Mouse (Mus musculus) cerebellum, adult 11 months (tissue): ENCODE measurements around the gene 1700001O22Rik.

ENCODE experiments used
- DNase-seq: peaks from one replicate; pipeline ENCODE4 v3.0.0; 2022

The 1700001O22Rik gene

GRCm38 (mm10) chr2:30810573-30810972, 7.1 kb upstream of the 1700001O22Rik start:
- no peak for DNase-seq

- no peak for DNase-seq
These were observed 6.0 kb upstream of the 1700001O22Rik start for GRCm38 (mm10) chr2:30809503-30809902.

GRCm38 (mm10) chr2:30808296-30808655, 4.8 kb upstream of the 1700001O22Rik start:
- no peak for DNase-seq

- DNase-seq = peak; percentile 95
These were observed 4.3 kb upstream of the 1700001O22Rik start, which contains the start of gene Ntmt1 for GRCm38 (mm10) chr2:30807648-30808295. TSS of gene Ntmt1 (plus strand) at chr2:30807826.

GRCm38 (mm10) chr2:30807147-30807647, 3.7 kb upstream of the 1700001O22Rik start:
- DNase-seq = no peak

- no peak for DNase-seq
These were observed 2.5 kb upstream of the 1700001O22Rik start for GRCm38 (mm10) chr2:30805983-30806382.

GRCm38 (mm10) chr2:30801067-30801852, 2.2 kb downstream of the 1700001O22Rik start:
- DNase-seq = no peak

- no peak for DNase-seq
These were observed 2.8 kb downstream of the 1700001O22Rik start for GRCm38 (mm10) chr2:30800671-30801066.

- DNase-seq = no peak
These were observed 4.0 kb downstream of the 1700001O22Rik start for GRCm38 (mm10) chr2:30799456-30799855.

- peak; percentile 50 for DNase-seq
These were observed 7.1 kb downstream of the 1700001O22Rik start for GRCm38 (mm10) chr2:30796382-30796781.

- DNase-seq = peak; percentile 28
These were observed 7.6 kb downstream of the 1700001O22Rik start for GRCm38 (mm10) chr2:30795889-30796275.

GRCm38 (mm10) chr2:30795271-30795888, 8.1 kb downstream of the 1700001O22Rik start:
- DNase-seq = no peak

- peak; percentile 93 for DNase-seq
These were observed 9.0 kb downstream of the 1700001O22Rik start for GRCm38 (mm10) chr2:30794179-30795108.

GRCm38 (mm10) chr2:30792061-30792460, 11.4 kb downstream of the 1700001O22Rik start:
- DNase-seq = no peak

- DNase-seq = no peak
These were observed 16.0 kb downstream of the 1700001O22Rik start for GRCm38 (mm10) chr2:30787466-30787865.

- no peak for DNase-seq
These were observed 19.1 kb downstream of the 1700001O22Rik start for GRCm38 (mm10) chr2:30784078-30784994.

GRCm38 (mm10) chr2:30783346-30783745, 20.1 kb downstream of the 1700001O22Rik start:
- no peak for DNase-seq

GRCm38 (mm10) chr2:30782312-30783290, 20.9 kb downstream of the 1700001O22Rik start:
- DNase-seq = no peak

- no peak for DNase-seq
These were observed 24.2 kb downstream of the 1700001O22Rik start for GRCm38 (mm10) chr2:30779241-30779640.

GRCm38 (mm10) chr2:30778235-30778634, 25.2 kb downstream of the 1700001O22Rik start:
- no peak for DNase-seq
